Mouse (Mus musculus): ENCODE results near the gene Galnt15.

The Galnt15 gene

GRCm38 (mm10) chr14:32091124-32091523 is 62.3 kb downstream of the Galnt15 start:
- no peak for DNase-seq (ENCODE audit: low spot score)

GRCm38 (mm10) chr14:32091704-32092103 is 62.9 kb downstream of the Galnt15 start:
- DNase-seq (ENCODE audit: low spot score): no peak

GRCm38 (mm10) chr14:32093018-32093417 is 64.2 kb downstream of the Galnt15 start:
- DNase-seq (ENCODE audit: low spot score): no peak

- DNase-seq (ENCODE audit: low spot score): no peak
Measured at GRCm38 (mm10) chr14:32093500-32094117, 64.8 kb downstream of the Galnt15 start.

- DNase-seq (ENCODE audit: low spot score): no peak
Measured at GRCm38 (mm10) chr14:32095646-32096045, 66.9 kb downstream of the Galnt15 start.

- no peak for DNase-seq (ENCODE audit: low spot score)
Measured at GRCm38 (mm10) chr14:32096740-32097139, 68.0 kb downstream of the Galnt15 start.

GRCm38 (mm10) chr14:32097691-32098090 is 68.9 kb downstream of the Galnt15 start:
- DNase-seq (ENCODE audit: low spot score): no peak

- DNase-seq (ENCODE audit: low spot score): no peak
Measured at GRCm38 (mm10) chr14:32098951-32099350, 70.2 kb downstream of the Galnt15 start.

- DNase-seq (ENCODE audit: low spot score): no peak
Measured at GRCm38 (mm10) chr14:32103556-32103955, 74.8 kb downstream of the Galnt15 start.

- no peak for DNase-seq (ENCODE audit: low spot score)
Measured at GRCm38 (mm10) chr14:32105663-32106062, 76.9 kb downstream of the Galnt15 start.

- DNase-seq (ENCODE audit: low spot score): no peak
Measured at GRCm38 (mm10) chr14:32106911-32107310, 78.1 kb downstream of the Galnt15 start.
